ENCODE assay signal across 13 mouse cellular contexts in genomic region chr14:20773410-20773809, GRCm38 (mm10). TPM values are rescaled to one million over a fixed set of nuclear protein-coding genes. Genes with fewer than 3 reads are reported as not detected.
A peak's percentile ranks its signal among the peaks of the same experiment; 100 is the strongest.
DNase-seq lines count a peak whose midpoint lies in the region; ATAC-seq and TF ChIP-seq lines count a peak whose summit lies in the region.
"Had no signal": no experiment of that assay in that cellular context is flagged by ENCODE, and none has a peak within 500 bp of the region (broad histone marks: within the 10 kb centered on the region; RNA-seq: fewer than 3 reads in every experiment).

No protein-coding gene starts in this region.

- no peaks in the 10 kb centered on the region for H3K27me3 ChIP-seq in cerebellum, adult 2 months (ENCODE audit: control insufficient read depth, insufficient read depth, low read length)
- H3K27me3 ChIP-seq in heart, embryonic 14.5 days (ENCODE audit: control insufficient read depth, insufficient read depth, low read length), result no peaks in the 10 kb centered on the region
- no peaks in the 10 kb centered on the region for H3K27me3 ChIP-seq in stomach, embryonic 15.5 days (replicated peaks)
- H3K27me3 ChIP-seq in stomach, postnatal 0 days (ENCODE audit: control insufficient read depth, insufficient read depth, low read length), result no peaks in the 10 kb centered on the region
- H3K27me3 ChIP-seq: embryonic facial prominence, embryonic 13.5 days had no signal

- H3K9me3 ChIP-seq in heart, embryonic 14.5 days (ENCODE audit: control insufficient read depth, low read length), result no peaks in the 10 kb centered on the region
- no peaks in the 10 kb centered on the region for H3K9me3 ChIP-seq in stomach, embryonic 15.5 days
- no peaks in the 10 kb centered on the region for H3K9me3 ChIP-seq in stomach, postnatal 0 days (ENCODE audit: control insufficient read depth, low read length)
- H3K9me3 ChIP-seq: embryonic facial prominence, embryonic 13.5 days had no signal

- no peak for ATAC-seq in heart, embryonic 14.5 days (ENCODE audit: insufficient number of reproducible peaks, insufficient read depth, low FRiP score, low read depth)
- peak; percentile 56; the same call in 1 of the 2 replicates for ATAC-seq in stomach, embryonic 15.5 days (ENCODE audit: insufficient read depth, low FRiP score, low read depth)
- no peak for ATAC-seq in stomach, postnatal 0 days (ENCODE audit: low FRiP score, low TSS enrichment)
- ATAC-seq in CD4-positive, CD25-positive, alpha-beta regulatory T cell, adult 4 months, result no peak
- ATAC-seq: forebrain, embryonic 14.5 days had no signal

- H3K4me3 ChIP-seq in cerebellum, adult 2 months (replicated peaks; ENCODE audit: insufficient read depth, low read depth, low read length), result no peak overlapping the region
- H3K4me3 ChIP-seq in heart, embryonic 14.5 days (ENCODE audit: control insufficient read depth in 1 of 2, insufficient read depth in 1 of 2, low read depth in 1 of 2, low read length in 2 of 2), result no peak overlapping the region
- no peak overlapping the region for H3K4me3 ChIP-seq in stomach, embryonic 15.5 days (replicated peaks)
- H3K4me3 ChIP-seq in stomach, postnatal 0 days (ENCODE audit: low read depth, low read length), result no peak overlapping the region
- H3K4me3 ChIP-seq: embryonic facial prominence, embryonic 13.5 days had no signal

- no peak for TF ChIP-seq CTCF in cerebellum, adult 2 months (IDR thresholded peaks at IDR 0.05; ENCODE audit: borderline replicate concordance, insufficient read depth, low read depth, low read length)
- TF ChIP-seq CTCF in stomach, postnatal 0 days (IDR thresholded peaks at IDR 0.05; ENCODE audit: low read depth), result no peak

- peaks cover 16% of the 10 kb centered on the region for H3K4me1 ChIP-seq in cerebellum, adult 2 months (ENCODE audit: control insufficient read depth, insufficient read depth, low read length)
- peaks cover 11 to 45% of the 10 kb centered on the region in 2 experiments for H3K4me1 ChIP-seq in heart, embryonic 14.5 days (ENCODE audit: control insufficient read depth in 2 of 2, insufficient read depth in 2 of 2, low read length in 2 of 2)
- H3K4me1 ChIP-seq in stomach, embryonic 15.5 days, result peaks cover 7% of the 10 kb centered on the region; the same call in 1 of the 2 replicates
- H3K4me1 ChIP-seq in stomach, postnatal 0 days (replicated peaks; ENCODE audit: control insufficient read depth, insufficient read depth), result no peaks in the 10 kb centered on the region

- 33% methylated on average over 3 of the region's 3 CpGs for WGBS in cerebellum, adult 2 months
- WGBS in heart, embryonic 14.5 days, result 68% methylated on average over 3 of the region's 3 CpGs
- WGBS in stomach, embryonic 15.5 days, result 49% methylated on average over 3 of the region's 3 CpGs
- 59% methylated on average over 3 of the region's 3 CpGs for WGBS in stomach, postnatal 0 days

- H3K4me2 ChIP-seq in heart, embryonic 14.5 days (ENCODE audit: low read length), result no peak overlapping the region
- no peak overlapping the region for H3K4me2 ChIP-seq in stomach, embryonic 15.5 days
- H3K4me2 ChIP-seq in stomach, postnatal 0 days (replicated peaks; ENCODE audit: low read depth), result no peak overlapping the region
- H3K4me2 ChIP-seq: embryonic facial prominence, embryonic 13.5 days had no signal

- H3K9ac ChIP-seq in heart, embryonic 14.5 days (ENCODE audit: low read length), result peak overlapping the region; percentile 30; the same call in 1 of the 2 replicates
- no peak overlapping the region for H3K9ac ChIP-seq in stomach, embryonic 15.5 days
- H3K9ac ChIP-seq in stomach, postnatal 0 days (ENCODE audit: low read length), result no peak overlapping the region
- H3K9ac ChIP-seq: embryonic facial prominence, embryonic 13.5 days; liver, embryonic 14.5 days had no signal

- TF ChIP-seq EP300 in stomach, postnatal 0 days (optimal IDR thresholded peaks at IDR 0.05), result no peak

- peak in 1 of 2 experiments; percentile 38 for DNase-seq in cerebellum, adult 2 months
- no peak for DNase-seq in cerebellum, adult 11 months
- DNase-seq in heart, adult 11 months, result no peak
- no peak for DNase-seq in stomach, postnatal 0 days (ENCODE audit: low spot score)
- DNase-seq in neural tube, embryonic 10.5 days (ENCODE audit: extremely low spot score, low spot score), result no peak
- DNase-seq: cerebellum, adult 11-12 months; right cerebral cortex, postnatal 25 days had no signal

- H3K36me3 ChIP-seq in heart, embryonic 14.5 days (ENCODE audit: control insufficient read depth, insufficient read depth, low read length), result peaks cover 55% of the 10 kb centered on the region
- peaks cover 12% of the 10 kb centered on the region for H3K36me3 ChIP-seq in stomach, embryonic 15.5 days
- peaks cover 10% of the 10 kb centered on the region for H3K36me3 ChIP-seq in stomach, postnatal 0 days (ENCODE audit: control insufficient read depth, insufficient read depth, low read length)

- TF ChIP-seq POLR2A in cerebellum, adult 2 months (IDR thresholded peaks at IDR 0.05; ENCODE audit: borderline replicate concordance, insufficient read depth, low read length), result no peak

- H3K27ac ChIP-seq in cerebellum, adult 2 months (ENCODE audit: insufficient read depth, low read length), result peak overlapping the region; percentile 70
- H3K27ac ChIP-seq in heart, embryonic 14.5 days (replicated peaks in 1 of 2; ENCODE audit: control insufficient read depth in 1 of 2, insufficient read depth in 1 of 2, low read depth in 2 of 2, low read length in 2 of 2), result peak overlapping the region in 1 of 2 experiments; percentile 68; a peak in 3 of 4 replicates
- H3K27ac ChIP-seq in stomach, embryonic 15.5 days, result no peak overlapping the region
- H3K27ac ChIP-seq in stomach, postnatal 0 days (replicated peaks), result no peak overlapping the region; the same call in 1 of the 2 replicates
- H3K27ac ChIP-seq: embryonic facial prominence, embryonic 13.5 days; liver, embryonic 14.5 days had no signal

RNA-seq across cellular contexts. Expression of gene Camk2g, which starts 20.5 kb away (rescaled TPM):
- polyA plus RNA-seq in cerebellum, adult 2 months (2012; rRNA removed), result 217 and 222 TPM in 2 replicates
- 64.0 and 72.1 TPM in 2 replicates for polyA plus RNA-seq in heart, embryonic 14.5 days (2014; fragmentation: Nextera tagmentation; extraction: Ambion mirVana)
- 40.4 and 49.1 TPM in 2 replicates for polyA plus RNA-seq in stomach, embryonic 15.5 days (2015; fragmentation: Nextera tagmentation; extraction: Ambion mirVana)
- polyA plus RNA-seq in stomach, postnatal 0 days (2015; fragmentation: Nextera tagmentation; extraction: Ambion mirVana), result 35.0 and 38.6 TPM in 2 replicates
- 10 to 100 TPM; 32.6 to 37.8 TPM for polyA plus RNA-seq in CD4-positive, CD25-positive, alpha-beta regulatory T cell, adult 4 months (2017; shearing (Covaris generic))

RNA-seq across cellular contexts. Expression of gene Ndst2, which starts 39.0 kb away (rescaled TPM):
- 37.9 and 43.2 TPM in 2 replicates for polyA plus RNA-seq in cerebellum, adult 2 months (2012; rRNA removed)
- 16.8 and 20.9 TPM in 2 replicates for polyA plus RNA-seq in heart, embryonic 14.5 days (2014; fragmentation: Nextera tagmentation; extraction: Ambion mirVana)
- polyA plus RNA-seq in stomach, embryonic 15.5 days (2015; fragmentation: Nextera tagmentation; extraction: Ambion mirVana), result 22.3 and 25.5 TPM in 2 replicates
- polyA plus RNA-seq in stomach, postnatal 0 days (2015; fragmentation: Nextera tagmentation; extraction: Ambion mirVana), result 9.6 and 12.0 TPM in 2 replicates
- polyA plus RNA-seq in CD4-positive, CD25-positive, alpha-beta regulatory T cell, adult 4 months (2017; shearing (Covaris generic)), result 10 to 100 TPM; 12.9 to 13.7 TPM
